Mouse (Mus musculus) left cerebral cortex, adult 8-10 months (tissue): Measurements from ENCODE around the gene Cd86. TPM values are rescaled to one million over a fixed set of nuclear protein-coding genes. Genes with fewer than 3 reads are reported as not detected.

Experiments
- DNase-seq, 2 experiments: peaks; one replicate each; pipeline ENCODE4 v3.0.0; 2022; ENCODE audit warnings: low spot score in 2 of 2
- total RNA-seq, 4 experiments: library from RNA; stranded (reverse); gene quantifications; 2 replicates each; pipeline ENCODE4 v1.2.4; 2022

Gene Cd86
- total RNA-seq, 4 experiments from 2014 or later: 0.74 to 3.8 (median 2.3) TPM

GRCm38 (mm10) chr16:36602632-36603031 is 63.2 kb downstream of the Cd86 start:
- DNase-seq: no peak

- DNase-seq: no peak
These were observed 67.6 kb downstream of the Cd86 start for GRCm38 (mm10) chr16:36598265-36598664.

GRCm38 (mm10) chr16:36596671-36597410 is 69.0 kb downstream of the Cd86 start:
- no peak for DNase-seq

- DNase-seq: no peak
These were observed 76.0 kb downstream of the Cd86 start for GRCm38 (mm10) chr16:36589898-36590297.

GRCm38 (mm10) chr16:36587971-36588370 is 77.9 kb downstream of the Cd86 start:
- DNase-seq: no peak

- DNase-seq: no peak
These were observed 83.8 kb downstream of the Cd86 start for GRCm38 (mm10) chr16:36582073-36582472.

GRCm38 (mm10) chr16:36571942-36572341 is 93.9 kb downstream of the Cd86 start:
- no peak for DNase-seq

- DNase-seq: no peak
These were observed 104.2 kb downstream of the Cd86 start, which contains the start of gene Casr for GRCm38 (mm10) chr16:36561386-36562338. Gene Casr (minus strand): TSS chr16:36562141.

- DNase-seq: no peak
These were observed 106.3 kb downstream of the Cd86 start for GRCm38 (mm10) chr16:36559573-36559972.

GRCm38 (mm10) chr16:36555672-36556165 is 110.2 kb downstream of the Cd86 start:
- no peak for DNase-seq

Other genes with a start within 250 kb of the Cd86 start
- gene Stfa3, start 210.7 kb downstream of the Cd86 start, total RNA-seq: not detected
- under 1 TPM; 0.30 to 0.79 (median 0.52) TPM for gene Casr, start 103.9 kb downstream of the Cd86 start, total RNA-seq
- gene Ildr1, start 27.9 kb upstream of the Cd86 start, total RNA-seq: under 1 TPM; 0.13 to 0.57 (median 0.20) TPM
- 10 to 100 TPM; 28.4 to 42.2 (median 32.1) TPM for gene Slc15a2, start 118.9 kb upstream of the Cd86 start, total RNA-seq
- 10 to 100 TPM; 48.5 to 55.7 (median 52.4) TPM for gene Iqcb1, start 162.3 kb upstream of the Cd86 start, total RNA-seq
- 1 to 10 TPM in 2 of 4 experiments, under 1 TPM in 2; 0.70 to 1.7 (median 1.2) TPM for gene Eaf2, start 208.9 kb upstream of the Cd86 start, total RNA-seq
- gene Golgb1, start 209.1 kb upstream of the Cd86 start, total RNA-seq: 10 to 100 TPM; 69.1 to 87.5 (median 73.6) TPM